Mouse (Mus musculus) cerebellum, adult 18-20 months (tissue): Measurements from ENCODE around the gene Tmem86a.

Source experiments
- DNase-seq, 2 experiments: peaks; one replicate each; pipeline ENCODE4 v3.0.0; 2021

The Tmem86a gene

GRCm38 (mm10) chr7:47030517-47031193, 19.7 kb upstream of the Tmem86a start:
- no peak for DNase-seq

GRCm38 (mm10) chr7:47031371-47031770, 19.0 kb upstream of the Tmem86a start:
- DNase-seq, result no peak

GRCm38 (mm10) chr7:47034785-47035384, 15.5 kb upstream of the Tmem86a start:
- DNase-seq, result no peak

GRCm38 (mm10) chr7:47035426-47035825, 15.0 kb upstream of the Tmem86a start:
- DNase-seq, result no peak

GRCm38 (mm10) chr7:47041706-47042105, 8.7 kb upstream of the Tmem86a start:
- no peak for DNase-seq

GRCm38 (mm10) chr7:47042121-47042520, 8.3 kb upstream of the Tmem86a start:
- no peak for DNase-seq

- DNase-seq, result no peak
Observed at GRCm38 (mm10) chr7:47042823-47043490, 7.4 kb upstream of the Tmem86a start.

- DNase-seq, result peak in 1 of 2 experiments; percentile 61
Observed at GRCm38 (mm10) chr7:47050766-47051165, 365 bp downstream of the Tmem86a start.

- DNase-seq, result peak in 1 of 2 experiments; percentile 13
Observed at GRCm38 (mm10) chr7:47051404-47052151, 1.2 kb downstream of the Tmem86a start.

GRCm38 (mm10) chr7:47052276-47052675, 1.9 kb downstream of the Tmem86a start:
- peak; percentile 40 to 45 for DNase-seq

- DNase-seq, result peak in 1 of 2 experiments; percentile 10
Observed at GRCm38 (mm10) chr7:47053287-47053686, 2.9 kb downstream of the Tmem86a start.

- DNase-seq, result peak; percentile 39 to 47
Observed at GRCm38 (mm10) chr7:47054666-47055065, 4.3 kb downstream of the Tmem86a start.

- no peak for DNase-seq
Observed at GRCm38 (mm10) chr7:47055744-47056143, 5.3 kb downstream of the Tmem86a start.

- DNase-seq, result no peak
Observed at GRCm38 (mm10) chr7:47056273-47056672, 5.9 kb downstream of the Tmem86a start.

- DNase-seq, result no peak
Observed at GRCm38 (mm10) chr7:47059339-47059738, 8.9 kb downstream of the Tmem86a start.

- no peak for DNase-seq
Observed at GRCm38 (mm10) chr7:47061560-47061959, 11.2 kb downstream of the Tmem86a start.

GRCm38 (mm10) chr7:47066942-47067341, 16.5 kb downstream of the Tmem86a start:
- DNase-seq, result no peak

- DNase-seq, result no peak
Observed at GRCm38 (mm10) chr7:47067879-47068278, 17.5 kb downstream of the Tmem86a start.

- DNase-seq, result no peak
Observed at GRCm38 (mm10) chr7:47072551-47072950, 22.1 kb downstream of the Tmem86a start.

- no peak for DNase-seq
Observed at GRCm38 (mm10) chr7:47073536-47074521, 23.4 kb downstream of the Tmem86a start.

- DNase-seq, result no peak
Observed at GRCm38 (mm10) chr7:47076193-47076592, 25.8 kb downstream of the Tmem86a start.

- no peak for DNase-seq
Observed at GRCm38 (mm10) chr7:47076729-47077128, 26.3 kb downstream of the Tmem86a start.
